Mouse (Mus musculus) 3134 (cell line): ENCODE data around the gene Ap2b1.

ENCODE experiments used
- DNase-seq: peaks from one replicate; pipeline ENCODE4 v3.0.0-alpha.2; 2011; ENCODE audit warnings: low spot score; ENCODE audit not compliant: insufficient read length; ENCODE audit errors: extremely low read depth

The Ap2b1 gene

GRCm38 (mm10) chr11:83394802-83395439 lies 96.1 kb downstream of the Ap2b1 start:
- DNase-seq: no peak

GRCm38 (mm10) chr11:83397626-83398025 lies 98.8 kb downstream of the Ap2b1 start:
- no peak for DNase-seq

GRCm38 (mm10) chr11:83398724-83399123 lies 99.9 kb downstream of the Ap2b1 start:
- no peak for DNase-seq

GRCm38 (mm10) chr11:83403787-83404186 lies 105.0 kb downstream of the Ap2b1 start:
- DNase-seq: no peak

GRCm38 (mm10) chr11:83406391-83406790 lies 107.6 kb downstream of the Ap2b1 start:
- no peak for DNase-seq

GRCm38 (mm10) chr11:83408242-83408641 lies 109.4 kb downstream of the Ap2b1 start:
- DNase-seq: no peak

GRCm38 (mm10) chr11:83409087-83409754 lies 110.4 kb downstream of the Ap2b1 start, which contains the start of gene Rasl10b:
TSS of gene Rasl10b (plus strand) at chr11:83409137.
- DNase-seq: no peak

- no peak for DNase-seq
Measured at GRCm38 (mm10) chr11:83409792-83410291, 111.0 kb downstream of the Ap2b1 start.

- DNase-seq: no peak
Measured at GRCm38 (mm10) chr11:83410510-83410909, 111.7 kb downstream of the Ap2b1 start.

- no peak for DNase-seq
Measured at GRCm38 (mm10) chr11:83417080-83417479, 118.3 kb downstream of the Ap2b1 start.

GRCm38 (mm10) chr11:83417708-83418107 lies 118.9 kb downstream of the Ap2b1 start:
- no peak for DNase-seq

GRCm38 (mm10) chr11:83418566-83418965 lies 119.7 kb downstream of the Ap2b1 start:
- DNase-seq: no peak

- DNase-seq: no peak
Measured at GRCm38 (mm10) chr11:83420338-83420737, 121.5 kb downstream of the Ap2b1 start.

GRCm38 (mm10) chr11:83421305-83421704 lies 122.5 kb downstream of the Ap2b1 start:
- no peak for DNase-seq

- DNase-seq: no peak
Measured at GRCm38 (mm10) chr11:83424681-83425080, 125.9 kb downstream of the Ap2b1 start.

- DNase-seq: no peak
Measured at GRCm38 (mm10) chr11:83426964-83427363, 128.1 kb downstream of the Ap2b1 start.

- no peak for DNase-seq
Measured at GRCm38 (mm10) chr11:83429355-83429754, 130.5 kb downstream of the Ap2b1 start, which contains the start of gene Gas2l2. TSS of gene Gas2l2 (minus strand) at chr11:83429455.

- no peak for DNase-seq
Measured at GRCm38 (mm10) chr11:83432533-83432932, 133.7 kb downstream of the Ap2b1 start.

GRCm38 (mm10) chr11:83437377-83437776 lies 138.6 kb downstream of the Ap2b1 start, which contains the start of gene 1700020L24Rik:
TSS of gene 1700020L24Rik (plus strand) at chr11:83437677.
- no peak for DNase-seq

- no peak for DNase-seq
Measured at GRCm38 (mm10) chr11:83439426-83440060, 140.7 kb downstream of the Ap2b1 start.
